Mouse (Mus musculus) brain, adult 10 weeks (tissue): ENCODE results near the gene Plekhg5. TPM values are rescaled to one million over a fixed set of nuclear protein-coding genes. Genes with fewer than 3 reads are reported as not detected.

ENCODE experiments used
- polyA plus RNA-seq: library from polyadenylated mRNA; stranded (reverse); fragments of 350-450 nt; fragmentation: Illumina TruSeq; extraction: RNeasy Lipid Tissue Mini Kit (QIAGEN cat#74804); gene quantifications from one replicate; pipeline ENCODE4 v1.2.3, GENCODE M21; 2015; ENCODE audit warnings: low read depth, low replicate concordance

Plekhg5 gene
- polyA plus RNA-seq, result 41.3 TPM

DNA sequence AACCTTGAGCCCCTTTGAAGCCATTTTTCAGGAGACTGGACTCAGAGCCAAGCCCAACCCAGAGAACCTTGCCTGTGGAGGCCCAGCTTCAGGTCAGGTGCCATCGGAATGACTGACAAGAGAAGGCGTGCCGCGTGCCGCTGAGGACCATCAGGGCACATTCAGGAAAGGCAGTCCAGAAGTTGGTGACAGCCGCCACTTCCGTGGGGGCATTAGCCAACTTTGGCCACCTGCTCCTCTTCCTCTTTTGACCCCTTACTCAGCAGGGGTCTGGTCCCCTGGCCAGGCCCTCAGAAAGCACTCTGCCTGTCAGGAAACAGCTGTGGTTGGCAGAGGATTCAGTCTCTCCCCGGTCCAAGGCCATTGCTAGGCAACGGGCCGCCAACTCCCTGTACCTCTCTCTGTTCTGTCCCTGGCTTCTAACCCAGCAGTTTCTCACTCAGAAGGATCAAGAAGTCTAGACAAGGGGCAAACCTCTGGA, at the start of gene Plekhg5:
Gene Plekhg5 (plus strand): TSS at position 378 of the 481 bp plus-strand sequence.

DNA sequence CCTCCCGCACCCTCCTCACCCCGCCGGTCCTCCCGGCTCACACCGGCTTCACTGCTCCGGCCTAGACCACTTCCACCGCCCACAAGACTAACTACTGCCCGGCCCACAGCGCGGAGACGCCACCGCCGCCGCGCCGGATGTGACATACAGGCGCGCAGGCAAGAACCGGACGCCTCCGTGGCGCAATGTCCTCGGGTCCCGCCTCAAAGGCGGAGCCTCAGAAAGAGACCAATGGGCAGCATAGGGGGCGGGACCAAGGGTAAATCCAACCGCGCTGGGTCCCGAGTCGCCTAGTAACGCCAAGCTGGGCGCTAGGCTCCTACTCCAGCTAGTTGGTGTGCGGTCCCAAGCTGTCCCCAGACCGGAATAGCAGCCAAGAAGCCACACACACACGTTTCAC, 44.8 kb upstream of the Plekhg5 start, which contains the start of gene Zbtb48:
Gene Zbtb48 (minus strand): TSS at position 148 of the 400 bp plus-strand sequence.

DNA sequence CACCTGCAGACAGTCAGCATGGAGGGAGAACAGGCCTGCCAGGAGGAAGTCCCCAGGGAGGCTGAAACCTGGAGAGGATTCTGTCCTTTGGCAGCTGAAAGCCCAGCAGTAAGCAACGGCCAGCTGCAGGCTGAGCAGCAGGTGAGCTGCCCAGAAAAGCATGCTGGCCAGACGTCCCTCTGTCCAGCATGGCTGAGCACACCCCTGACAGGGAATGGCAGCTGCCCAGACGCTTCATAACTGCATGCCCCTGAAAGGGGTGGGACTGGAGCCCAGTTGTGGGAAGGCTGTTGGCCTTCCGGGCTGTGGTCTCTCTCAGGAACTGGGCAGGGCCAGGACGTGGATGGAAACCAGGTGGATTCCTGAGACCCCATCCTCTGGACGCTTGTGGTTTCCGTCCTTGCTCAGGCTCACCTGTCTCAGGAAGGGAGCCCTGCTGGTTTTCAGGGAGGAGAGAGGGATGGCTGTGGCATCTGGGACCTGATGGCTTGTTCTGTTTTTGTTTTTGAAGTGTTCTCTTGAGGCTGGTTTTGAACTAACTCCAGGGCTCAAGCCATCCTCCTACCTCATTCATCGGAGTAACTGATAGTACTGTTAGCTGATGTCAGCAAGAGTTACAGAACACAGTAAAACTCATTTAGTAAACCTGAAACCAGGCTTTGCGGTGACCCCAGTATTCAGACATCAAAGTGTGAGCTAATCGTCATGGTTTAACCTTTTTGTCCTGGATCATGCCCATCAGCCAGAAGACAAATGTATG, 33.9 kb upstream of the Plekhg5 start, which contains the start of gene Tas1r1:
Gene Tas1r1 (minus strand): TSS at position 344 of the 760 bp plus-strand sequence.

DNA sequence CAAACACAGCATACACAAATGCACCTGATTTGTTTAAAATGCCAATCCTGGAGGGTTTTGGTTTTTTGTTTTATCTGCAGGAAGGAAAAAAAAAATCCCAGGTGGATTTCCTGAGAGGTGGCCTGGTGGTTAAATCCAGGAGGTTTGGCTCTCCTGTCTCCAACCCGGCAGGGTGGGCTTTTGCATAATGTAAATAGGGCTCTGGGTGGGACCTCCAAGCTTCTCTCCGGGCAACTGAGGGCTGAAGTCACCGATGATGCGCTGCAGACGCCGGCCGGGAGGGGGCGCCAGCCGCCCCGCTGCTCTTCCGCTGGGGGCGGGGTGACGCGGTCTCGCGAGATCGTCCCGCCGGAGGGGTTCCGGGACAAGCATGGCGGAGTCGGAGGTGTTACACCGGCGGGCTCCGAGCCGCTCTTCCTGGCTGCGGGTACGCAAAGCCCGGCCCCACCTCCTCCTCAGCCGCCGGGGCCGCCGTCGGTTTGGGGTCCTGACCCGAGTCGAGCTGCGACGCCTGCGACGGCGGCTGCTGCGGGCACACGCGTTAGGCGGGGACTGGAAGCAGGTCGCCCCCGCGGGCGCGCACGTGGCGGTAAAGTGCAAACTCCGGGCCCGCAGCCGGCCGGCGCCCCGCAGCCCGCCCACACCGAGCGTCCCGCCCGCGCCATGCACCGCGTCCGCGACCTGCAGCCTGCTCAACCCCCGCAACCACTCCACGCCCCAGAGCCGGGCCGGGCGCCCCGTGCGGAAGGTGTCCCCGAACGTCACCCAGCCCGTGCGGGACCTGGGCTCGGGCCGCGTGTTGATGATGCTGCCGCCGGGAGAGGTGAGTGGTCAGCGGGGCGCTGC, 33.1 kb upstream of the Plekhg5 start, which contains the start of gene Nol9:
Gene Nol9 (plus strand): TSS at position 337 of the 846 bp plus-strand sequence.

DNA sequence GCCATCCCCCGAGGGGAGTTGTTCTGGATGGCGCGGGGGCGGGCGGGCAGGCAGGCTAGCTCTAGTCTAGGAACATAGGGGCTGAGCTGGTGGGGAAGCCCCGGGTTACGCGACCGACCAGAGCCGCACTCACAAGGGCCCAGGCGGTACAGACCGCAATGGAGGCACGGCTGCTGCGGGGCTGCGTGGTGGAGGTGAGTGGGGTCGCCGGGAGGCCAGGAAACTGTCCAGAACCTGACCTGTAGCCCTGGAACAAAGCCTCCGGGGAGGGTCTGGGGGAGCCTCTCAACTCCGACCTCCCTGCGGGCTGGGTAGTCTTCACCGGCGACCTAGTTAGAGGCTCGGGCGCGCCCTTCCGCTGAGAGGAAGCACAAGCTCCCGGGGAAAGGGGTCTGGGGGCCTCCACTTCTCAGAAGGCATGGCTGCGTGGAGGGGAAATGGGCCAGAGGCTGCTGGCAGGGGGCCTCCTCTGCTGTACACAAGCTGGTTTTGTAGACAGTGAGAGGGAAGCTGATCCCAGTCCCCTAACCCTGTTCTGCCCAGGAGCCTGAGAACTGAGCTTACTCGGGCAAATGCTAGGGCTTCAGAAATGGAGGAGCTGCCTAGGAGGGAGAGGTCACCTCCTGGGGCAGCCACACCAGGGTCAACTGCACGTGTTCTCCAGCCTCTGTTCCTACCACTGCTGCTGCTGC, 43.8 kb downstream of the Plekhg5 start, which contains the start of gene Tnfrsf25:
Gene Tnfrsf25 (plus strand): TSS at position 14 of the 692 bp plus-strand sequence.

DNA sequence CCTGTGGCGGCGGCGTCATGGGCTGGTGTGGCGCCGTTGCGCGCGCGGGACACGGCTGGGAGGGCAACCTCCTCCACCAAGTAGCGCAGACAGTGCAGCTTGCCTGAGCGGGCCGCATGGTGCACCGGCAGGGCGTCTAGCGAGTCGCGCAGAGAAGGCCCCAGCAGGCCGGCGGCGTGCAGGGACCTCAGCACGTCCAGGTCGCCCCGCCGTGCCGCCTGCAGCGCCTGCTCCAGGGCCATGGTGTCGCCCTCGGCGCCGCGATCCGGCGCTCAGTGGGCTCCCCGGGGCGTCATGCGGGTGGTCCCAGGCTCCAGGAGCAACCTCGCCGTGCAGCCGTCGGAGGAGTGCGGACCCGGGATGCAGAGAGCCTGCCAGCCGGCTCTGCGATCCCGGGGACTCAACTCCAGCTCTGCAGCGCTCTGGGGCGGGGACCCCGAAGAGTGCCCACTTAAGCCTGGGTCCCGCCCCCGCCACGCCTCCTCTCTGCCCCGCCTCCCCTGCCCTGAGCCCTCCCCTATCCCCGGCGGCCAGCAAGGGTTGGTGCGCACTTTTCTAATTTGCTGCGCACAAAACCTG, 79.8 kb downstream of the Plekhg5 start, which contains the start of gene Espn:
Gene Espn (minus strand): TSS at position 406 of the 579 bp plus-strand sequence.

DNA sequence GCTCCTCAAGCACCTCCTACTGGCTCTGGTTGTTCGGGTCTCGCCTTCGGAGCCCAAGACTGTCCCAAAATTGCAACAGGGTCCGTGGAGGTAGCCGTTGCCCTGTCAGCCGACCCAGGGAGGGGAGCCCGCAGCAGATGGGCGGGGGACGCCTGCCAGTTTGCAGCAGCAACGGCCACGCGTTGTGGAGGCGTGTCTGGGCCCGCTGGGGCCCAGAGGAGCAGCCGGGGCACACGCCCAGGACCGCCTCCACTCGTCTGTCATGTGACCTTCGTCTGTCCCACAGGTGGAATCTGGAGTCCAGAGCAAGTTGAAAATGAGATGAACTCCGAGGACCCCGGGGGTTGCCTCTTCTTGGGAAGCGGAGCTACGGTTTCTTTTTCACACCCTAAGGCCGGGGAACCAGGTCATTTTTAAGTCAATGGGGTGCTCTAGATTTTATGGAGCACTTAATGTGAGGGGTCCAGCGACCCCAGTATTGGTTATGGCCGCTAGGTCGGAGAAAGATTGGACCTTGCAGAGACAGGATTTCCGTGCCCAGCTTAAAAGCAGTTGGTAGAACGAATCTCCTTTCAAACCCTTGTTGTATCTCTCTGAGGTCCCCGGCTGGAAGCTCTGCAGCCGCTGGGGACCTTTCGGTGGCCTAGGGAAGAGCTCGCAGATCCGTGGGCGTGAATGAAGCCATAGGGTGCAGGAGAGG, 86.4 kb downstream of the Plekhg5 start, which contains the start of gene Hes2:
Gene Hes2 (plus strand): TSS at position 283 of the 700 bp plus-strand sequence.

Other genes with a start within 250 kb of the Plekhg5 start
- 179 TPM for gene Camta1, start 210.6 kb upstream of the Plekhg5 start, polyA plus RNA-seq
- 47.0 TPM for gene Dnajc11, start 138.8 kb upstream of the Plekhg5 start, polyA plus RNA-seq
- gene Thap3, start 83.5 kb upstream of the Plekhg5 start, polyA plus RNA-seq, result 15.9 TPM
- 11.1 TPM for gene Phf13, start 76.2 kb upstream of the Plekhg5 start, polyA plus RNA-seq
- 8.6 TPM for gene Klhl21, start 63.7 kb upstream of the Plekhg5 start, polyA plus RNA-seq
- 11.9 TPM for gene Zbtb48, start 44.8 kb upstream of the Plekhg5 start, polyA plus RNA-seq
- gene Tas1r1, start 33.9 kb upstream of the Plekhg5 start, polyA plus RNA-seq, result not detected
- 14.3 TPM for gene Nol9, start 33.2 kb upstream of the Plekhg5 start, polyA plus RNA-seq
- gene Tnfrsf25, start 43.4 kb downstream of the Plekhg5 start, polyA plus RNA-seq, result 8.8 TPM
- gene Espn, start 79.9 kb downstream of the Plekhg5 start, polyA plus RNA-seq, result 1.9 TPM
- not detected for gene Hes2, start 86.4 kb downstream of the Plekhg5 start, polyA plus RNA-seq
- 442 TPM for gene Acot7, start 105.6 kb downstream of the Plekhg5 start, polyA plus RNA-seq
- 15.5 TPM for gene Gpr153, start 201.7 kb downstream of the Plekhg5 start, polyA plus RNA-seq
- 0.33 TPM for gene Hes3, start 219.2 kb downstream of the Plekhg5 start, polyA plus RNA-seq
- gene Icmt, start 224.7 kb downstream of the Plekhg5 start, polyA plus RNA-seq, result 34.6 TPM
- 9.3 TPM for gene Rnf207, start 246.5 kb downstream of the Plekhg5 start, polyA plus RNA-seq